Mouse (Mus musculus) ES-Bruce4 (cell line): ENCODE data around the gene Mylk.

Experiments
- CTCF ChIP-seq: IDR thresholded peaks from one replicate; pipeline ENCODE4 v1.8.1; 2011; ENCODE audit warnings: low read depth, low read length
- EP300 ChIP-seq: IDR thresholded peaks from 2 replicates; pipeline ENCODE4 v1.6.1; 2011; ENCODE audit warnings: low read depth, low read length; ENCODE audit not compliant: insufficient read depth
- POLR2A ChIP-seq: IDR thresholded peaks from one replicate; pipeline ENCODE4 v1.8.1; 2011; ENCODE audit warnings: low read length; ENCODE audit not compliant: insufficient read depth

DNA sequence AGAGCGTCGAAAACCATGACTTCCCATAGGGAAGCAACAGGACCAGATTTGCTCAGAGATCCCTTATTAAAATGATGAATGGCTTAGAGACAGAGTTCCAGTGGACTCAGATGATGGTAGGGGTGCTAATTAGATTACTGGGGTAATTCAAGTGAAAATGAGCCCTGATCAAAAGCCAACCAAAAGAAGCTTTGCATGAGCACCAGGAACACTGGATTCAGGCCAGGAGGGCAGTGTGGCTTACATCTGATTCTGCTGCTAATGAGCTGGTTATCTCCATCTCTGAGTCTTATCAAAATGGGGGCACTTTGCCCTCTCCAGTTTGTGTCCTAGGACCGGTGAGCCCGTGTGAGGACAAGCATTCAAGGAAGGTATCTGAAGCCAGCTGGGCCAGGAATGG, 23.4 kb downstream of the Mylk start:
- TF ChIP-seq POLR2A (no peak), EP300 (no peak), CTCF (no peak)
